Mouse (Mus musculus): ENCODE measurements around the gene Mast3.

Gene Mast3

DNA sequence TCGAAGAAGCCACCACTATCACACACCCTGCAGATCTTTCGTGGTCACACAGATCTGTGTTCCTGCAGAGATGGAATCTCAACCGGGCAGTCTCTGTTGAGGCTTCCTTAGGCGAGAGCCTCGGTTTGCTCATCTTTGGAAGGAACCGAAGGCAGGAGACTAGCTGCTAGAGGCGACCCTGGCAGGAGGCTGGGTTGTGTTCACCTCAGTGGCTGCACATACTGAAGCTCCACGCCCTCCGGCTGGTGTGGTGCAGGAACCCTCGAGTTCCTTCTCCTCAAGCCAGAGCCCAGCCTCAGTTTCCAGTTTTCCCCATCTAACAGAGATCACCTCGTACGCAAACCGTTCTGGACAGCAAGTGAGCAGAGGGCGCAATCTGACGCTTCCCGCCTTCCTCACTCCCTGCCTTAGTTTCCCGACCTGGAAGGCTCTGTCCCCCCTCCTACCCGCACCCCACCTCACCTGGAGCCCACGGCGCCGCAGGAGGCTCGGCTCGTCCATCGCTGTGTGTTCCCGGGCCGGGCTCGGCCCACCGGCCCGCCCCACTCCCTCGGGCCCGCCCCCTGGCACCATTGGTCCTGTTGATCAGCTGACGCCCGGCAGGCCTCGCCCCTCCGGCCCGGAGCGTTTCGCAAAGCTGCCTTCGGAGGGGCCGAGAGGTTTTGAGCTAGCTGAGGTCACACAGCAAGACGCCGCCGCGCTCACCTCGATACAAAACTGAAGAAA lies at the start of gene Mast3:
TSS of gene Mast3 (minus strand) at position 574 of the 726 bp plus-strand sequence.
- DNase-seq (ENCODE audit: low read depth in 2 of 2, low spot score in 2 of 2): peak in 1 of 2 experiments; percentile 47

DNA sequence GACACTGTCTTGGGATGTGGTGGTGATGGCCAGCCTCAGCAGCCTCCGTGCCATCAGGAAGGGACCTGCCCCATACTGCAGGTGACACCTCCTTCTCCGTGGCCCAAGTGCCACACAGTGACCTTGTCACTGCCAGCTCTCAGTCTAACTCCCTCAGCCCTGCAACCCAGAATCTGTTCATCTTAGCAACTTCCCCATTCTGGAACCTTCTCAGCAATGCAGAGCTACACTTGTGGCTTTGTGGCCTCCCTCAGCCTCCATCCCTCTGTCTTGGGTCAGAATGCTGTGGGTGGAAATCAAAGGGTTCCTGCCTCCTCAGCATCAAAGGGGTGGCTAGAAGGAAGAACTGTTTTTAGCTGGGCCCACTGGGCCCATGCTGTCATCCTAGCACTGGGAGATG lies 49.0 kb upstream of the Mast3 start:
- no peak for DNase-seq (ENCODE audit: low read depth in 2 of 2, low spot score in 2 of 2)

DNA sequence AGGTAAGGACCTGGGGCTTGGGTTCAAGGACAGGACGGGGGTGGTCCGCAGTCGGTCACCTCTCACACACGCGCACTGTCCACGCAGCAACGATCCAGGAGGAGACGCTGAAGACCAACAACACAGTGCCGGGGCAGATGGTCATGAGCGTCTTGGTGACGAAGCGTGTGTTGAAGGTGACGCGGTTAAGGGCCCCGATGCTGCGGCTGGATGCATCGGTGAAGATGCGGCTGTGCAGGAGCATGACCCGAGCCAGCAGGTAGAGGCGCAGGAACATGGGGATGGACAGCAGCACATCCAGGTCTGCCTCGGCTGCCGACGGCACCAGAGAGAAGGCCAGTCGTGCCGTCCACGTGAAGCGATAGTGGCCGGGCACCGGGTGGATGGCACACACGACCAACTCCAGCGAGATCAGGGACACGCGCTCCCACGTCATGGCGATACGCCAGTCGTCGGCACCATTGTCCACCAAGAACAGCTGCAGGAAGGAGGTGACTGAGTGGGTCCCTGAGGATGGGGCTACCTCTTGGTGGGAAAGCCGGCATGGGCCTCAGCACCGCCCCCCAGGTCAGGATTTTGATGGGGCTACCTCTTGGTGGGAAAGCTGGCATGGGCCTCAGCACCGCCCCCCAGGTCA lies 47.9 kb upstream of the Mast3 start:
- no peak for DNase-seq (ENCODE audit: low read depth in 2 of 2, low spot score in 2 of 2)

DNA sequence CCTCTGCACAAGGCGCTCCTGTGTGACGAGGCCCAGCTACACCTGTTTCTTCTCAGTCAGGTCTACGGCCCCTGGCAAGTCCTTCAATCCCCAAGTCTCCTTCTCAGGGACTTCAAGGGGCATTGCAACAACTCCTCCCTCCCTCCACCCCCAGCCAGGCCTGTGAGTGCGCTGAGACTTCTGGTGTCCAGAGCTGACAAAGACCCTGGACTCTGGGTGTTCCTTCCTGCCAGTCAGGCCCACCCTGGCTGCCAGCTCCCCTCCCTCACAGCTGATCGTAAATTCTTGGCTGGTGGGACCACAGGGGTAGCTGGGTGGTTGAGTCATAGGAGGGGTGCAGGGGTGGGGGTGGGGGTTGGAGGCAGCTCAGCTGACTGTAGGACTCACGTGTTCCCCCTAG lies 47.0 kb upstream of the Mast3 start:
- no peak for DNase-seq (ENCODE audit: low read depth in 2 of 2, low spot score in 2 of 2)

DNA sequence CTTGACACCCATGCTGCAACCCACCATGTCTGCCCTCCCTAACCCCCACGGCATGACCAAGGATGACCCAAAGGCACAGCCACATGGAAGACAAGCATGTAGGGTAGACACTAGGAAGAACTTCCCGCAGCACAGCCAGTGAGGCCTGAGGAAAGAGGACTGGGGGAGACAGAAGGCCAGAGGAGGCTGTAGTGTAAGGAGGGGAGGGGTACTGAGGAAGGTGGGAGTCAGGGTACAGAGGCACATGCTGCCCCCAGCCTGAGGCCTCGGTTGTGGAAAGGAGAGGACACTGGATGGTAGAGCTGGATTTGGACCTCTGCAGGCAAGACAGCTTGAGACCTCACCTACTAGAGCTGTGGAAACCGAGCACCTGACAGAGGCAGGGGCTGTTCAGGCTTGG lies 46.1 kb upstream of the Mast3 start:
- no peak for DNase-seq (ENCODE audit: low read depth in 2 of 2, low spot score in 2 of 2)

DNA sequence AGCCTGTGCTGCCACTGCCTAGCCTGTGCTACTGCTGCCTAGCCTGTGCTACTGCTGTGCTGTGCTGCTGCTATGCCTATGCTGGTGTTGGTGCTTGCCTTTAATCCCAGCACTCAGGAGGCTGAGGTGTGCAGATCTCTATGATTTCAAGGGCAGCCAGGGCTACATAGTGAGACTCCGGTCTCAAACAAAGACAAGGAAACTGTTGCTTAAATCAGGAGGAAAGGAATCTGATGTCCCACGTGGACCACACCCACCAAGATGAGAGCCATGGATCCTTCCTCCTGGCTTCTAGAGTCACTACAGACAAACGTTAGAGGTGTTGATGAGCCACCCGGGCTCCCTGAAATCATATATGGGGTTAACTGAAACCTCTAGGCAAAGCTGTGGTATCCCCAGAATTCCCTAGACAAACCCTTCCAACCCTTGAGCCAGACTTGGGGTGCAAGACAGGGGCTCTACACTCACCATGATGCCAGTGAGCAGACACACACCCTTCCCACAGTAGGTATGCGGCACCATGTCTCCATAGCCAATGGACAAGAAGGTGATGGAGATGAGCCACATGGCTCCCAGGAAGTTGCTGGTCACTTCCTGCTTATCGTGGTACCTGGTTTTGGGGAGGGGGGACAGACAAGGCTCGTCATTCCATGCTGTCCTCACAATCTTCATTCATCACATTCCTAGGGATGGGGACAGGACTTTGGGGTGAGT lies 45.4 kb upstream of the Mast3 start:
- DNase-seq (ENCODE audit: low read depth in 2 of 2, low spot score in 2 of 2): no peak

DNA sequence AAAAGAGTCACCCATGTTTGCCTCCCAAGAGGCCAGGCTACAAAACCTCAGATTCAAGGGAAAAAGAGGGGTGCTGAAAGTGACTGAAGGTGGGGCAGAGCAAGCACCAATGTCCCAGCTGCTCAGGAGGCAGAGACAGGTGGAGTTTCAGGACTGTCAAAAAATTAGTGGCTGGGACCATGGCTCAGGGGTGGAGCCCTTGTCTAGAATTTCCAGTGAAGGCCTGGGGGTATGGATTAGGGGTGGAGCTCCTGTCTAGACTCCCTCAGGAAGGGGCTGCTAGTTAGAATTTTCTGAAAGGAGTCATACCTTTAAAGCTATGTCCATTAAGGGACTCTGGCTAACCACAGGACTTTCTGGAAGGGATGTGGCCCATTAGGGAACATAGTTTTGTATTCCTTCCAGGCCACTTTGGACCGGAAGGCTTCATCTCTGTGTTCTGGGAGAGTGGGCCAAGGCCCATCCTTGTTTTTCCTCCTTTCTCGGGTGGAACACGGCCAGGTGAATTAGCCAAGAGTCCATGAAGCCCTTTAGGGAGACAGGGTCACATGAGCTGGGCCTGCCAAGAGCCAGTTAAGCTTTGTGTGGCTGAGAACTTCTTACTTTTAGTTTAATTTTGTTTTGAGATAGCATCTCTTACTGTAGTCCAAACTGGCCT lies 44.6 kb upstream of the Mast3 start:
- DNase-seq (ENCODE audit: low read depth in 2 of 2, low spot score in 2 of 2): no peak

DNA sequence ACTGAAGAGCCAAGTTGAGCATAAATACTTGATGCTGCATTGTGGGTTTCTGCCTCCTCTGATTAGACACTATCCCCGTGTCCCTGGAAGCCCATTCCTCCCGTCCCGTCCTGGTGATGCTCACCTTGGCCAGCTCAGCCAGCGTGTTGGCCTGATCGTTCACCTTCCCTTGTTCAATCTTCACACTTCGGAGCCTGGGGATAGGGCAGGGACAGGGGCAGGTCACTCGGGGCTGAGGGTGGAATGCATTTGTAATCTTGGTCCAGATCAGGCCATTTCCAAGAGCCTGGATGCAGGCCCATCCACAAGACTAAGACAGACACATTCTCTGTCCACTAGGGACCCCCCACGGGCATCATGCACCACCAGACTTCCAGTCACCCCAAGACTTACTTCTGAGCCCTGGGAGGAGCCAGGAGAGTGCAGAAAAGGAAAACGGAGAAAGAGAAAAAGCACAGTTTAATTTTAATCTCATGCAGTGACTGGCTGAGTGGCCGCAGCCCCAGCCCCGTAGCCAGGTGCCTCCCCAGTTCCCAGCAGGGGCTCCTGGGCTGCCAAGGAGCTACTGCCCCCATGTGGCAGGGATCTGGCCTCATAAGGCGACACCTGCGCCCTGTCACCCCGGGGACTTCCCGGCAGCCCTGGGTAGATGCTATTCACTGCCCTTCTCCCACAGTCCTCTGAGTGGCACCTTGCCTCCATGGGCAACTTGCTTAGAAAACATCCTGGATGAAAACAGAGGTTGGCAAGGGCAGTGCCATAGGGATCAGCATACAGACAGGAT lies 41.7 kb upstream of the Mast3 start:
- no peak for DNase-seq (ENCODE audit: low read depth in 2 of 2, low spot score in 2 of 2)

DNA sequence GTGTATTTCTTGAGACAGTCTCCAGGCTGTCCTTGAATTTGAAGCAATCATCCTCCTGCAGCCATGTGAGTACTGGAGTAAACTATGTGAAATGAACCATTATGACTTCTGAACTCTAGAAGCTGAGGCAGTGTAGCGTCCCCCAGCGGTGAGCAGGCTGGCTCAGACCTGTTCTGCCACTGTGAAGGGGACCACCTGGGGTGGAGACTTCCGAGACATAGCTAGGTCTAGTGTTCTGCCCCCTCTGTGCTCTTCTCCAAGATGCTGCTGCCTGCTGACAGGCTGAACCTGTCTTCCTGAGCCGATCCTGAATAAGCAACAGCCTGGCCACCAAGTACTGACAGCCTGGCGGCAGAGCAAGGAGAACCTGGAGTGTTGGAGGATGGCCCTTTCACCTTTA lies 40.3 kb upstream of the Mast3 start:
- no peak for DNase-seq (ENCODE audit: low read depth in 2 of 2, low spot score in 2 of 2)

DNA sequence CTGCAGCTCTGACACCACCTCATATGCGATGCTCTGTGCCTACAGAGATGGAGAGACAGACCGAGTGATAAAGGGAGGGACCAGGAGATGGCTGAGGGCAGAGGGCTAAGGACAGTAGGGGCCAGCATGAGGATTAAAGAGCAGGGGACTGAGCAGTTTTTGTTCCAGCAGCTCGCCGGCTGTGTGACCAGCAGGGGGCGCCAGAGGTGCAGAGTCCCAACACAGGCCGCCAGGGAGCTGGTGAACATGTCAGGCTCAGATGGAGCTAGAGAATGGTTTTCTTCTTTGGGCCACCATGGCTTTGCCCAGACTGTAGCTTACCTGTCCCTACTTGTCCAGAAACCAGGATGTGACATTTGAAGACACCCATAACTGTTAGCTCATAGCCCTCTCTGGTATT lies 39.7 kb upstream of the Mast3 start:
- peak; percentile 92 to 94 for DNase-seq (ENCODE audit: low read depth in 2 of 2, low spot score in 2 of 2)

DNA sequence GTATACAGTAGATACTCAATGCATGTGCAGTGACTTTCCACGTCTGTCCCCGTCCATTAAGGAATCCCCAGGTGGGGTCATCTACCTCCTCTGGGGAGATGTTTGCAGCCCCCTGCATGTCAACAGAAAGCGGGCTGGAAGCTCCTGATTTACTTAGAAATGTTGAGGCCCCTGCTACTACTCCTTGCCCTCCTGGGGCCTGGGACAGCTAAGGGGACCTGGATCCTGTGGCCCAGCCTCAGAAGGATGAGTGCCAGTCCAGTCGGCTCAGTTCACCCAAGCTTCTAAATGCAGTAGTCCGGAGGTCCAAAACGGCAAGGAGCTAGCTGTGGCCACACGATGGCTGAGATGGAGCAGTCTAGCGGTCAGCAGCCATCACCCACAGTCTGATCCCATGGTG lies 39.1 kb upstream of the Mast3 start:
- DNase-seq (ENCODE audit: low read depth in 2 of 2, low spot score in 2 of 2): no peak

DNA sequence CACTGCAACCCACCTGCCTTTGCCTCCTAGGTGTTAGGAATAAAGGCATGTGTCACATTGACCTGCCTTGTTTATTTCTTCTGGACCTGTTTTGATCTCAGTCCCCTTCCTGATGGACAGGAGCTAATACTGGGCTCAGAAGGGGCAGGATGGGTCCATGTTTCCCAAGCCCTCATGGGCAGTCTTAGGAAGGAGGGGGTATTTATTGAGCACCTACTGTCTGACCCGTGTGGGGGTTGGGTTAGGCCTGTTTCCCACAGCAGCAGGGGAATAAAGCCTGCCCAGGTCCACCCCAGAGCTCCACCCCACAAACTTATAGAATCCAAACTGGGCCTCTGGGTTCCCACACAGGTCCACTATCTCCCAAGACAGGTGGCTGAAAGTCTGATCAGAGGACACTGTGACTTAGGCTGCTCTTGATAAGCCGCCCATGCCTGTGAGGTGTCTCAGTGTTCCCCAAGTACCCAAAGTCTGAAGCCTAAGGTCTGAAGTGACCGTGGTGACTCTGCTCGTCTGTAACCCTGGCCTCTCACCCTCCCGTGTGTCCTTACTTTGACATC lies 38.4 kb upstream of the Mast3 start:
- no peak for DNase-seq (ENCODE audit: low read depth in 2 of 2, low spot score in 2 of 2)

DNA sequence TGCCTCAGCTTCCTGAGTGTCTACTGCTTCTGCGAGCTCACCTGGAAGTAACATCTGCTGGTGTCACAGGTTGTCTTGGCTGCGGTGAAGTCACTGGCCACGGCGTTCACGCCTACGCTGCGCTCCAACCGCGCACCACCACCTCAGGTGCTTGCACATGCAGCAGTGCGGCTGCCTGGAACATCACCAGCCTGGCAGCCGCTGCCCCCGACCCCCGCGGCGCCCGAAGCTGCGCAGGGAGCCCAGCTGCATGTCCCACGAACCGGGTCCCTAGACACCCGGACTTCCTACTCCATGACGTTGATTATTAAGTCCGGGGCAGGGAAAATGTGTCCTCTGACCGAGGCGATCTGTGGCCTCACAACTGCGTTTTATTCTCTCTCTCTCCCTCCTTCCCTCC lies 37.6 kb upstream of the Mast3 start:
- no peak for DNase-seq (ENCODE audit: low read depth in 2 of 2, low spot score in 2 of 2)

DNA sequence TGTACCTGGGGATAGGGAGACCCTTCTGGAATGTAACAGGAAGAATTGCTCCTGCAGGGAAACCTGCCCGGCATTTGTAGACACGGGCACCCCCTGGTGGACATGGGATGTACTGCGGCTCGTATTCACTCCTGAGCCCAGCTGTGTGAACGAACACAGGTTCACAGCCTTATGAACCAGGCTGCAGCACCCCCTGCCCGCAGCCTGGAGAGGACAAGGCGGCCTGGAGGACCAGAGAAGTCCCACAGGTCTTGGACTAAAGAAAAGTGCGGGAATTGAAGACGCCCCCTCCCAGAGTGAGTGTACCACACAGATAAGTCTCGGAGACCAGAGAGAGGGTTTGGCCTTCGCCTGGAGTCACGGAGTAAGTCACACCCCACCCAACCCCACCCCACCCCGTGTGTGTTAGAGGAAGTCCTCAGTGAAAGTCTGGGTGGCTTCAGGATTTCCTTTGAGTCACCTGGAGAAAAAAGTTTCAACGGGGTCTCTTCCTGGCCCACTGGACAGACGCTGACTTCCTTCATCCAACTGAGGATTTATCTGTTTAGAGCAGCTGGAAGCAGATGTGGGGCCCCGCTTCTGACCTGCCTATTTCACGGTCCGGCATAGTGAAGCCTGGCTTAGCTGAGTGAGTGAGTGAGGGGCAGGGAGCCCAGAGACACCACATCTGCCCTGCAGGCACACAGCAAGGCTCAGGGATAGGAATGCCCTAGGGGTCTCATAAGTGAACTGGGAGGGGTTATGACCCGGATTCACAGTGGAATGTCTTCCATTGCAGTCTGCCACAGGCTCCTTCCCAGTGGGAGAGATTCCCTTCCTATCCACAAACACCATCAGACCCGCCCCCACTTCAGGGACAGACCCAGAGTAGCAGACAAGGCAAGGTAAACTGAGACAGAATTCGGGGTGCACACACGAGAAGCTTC lies 36.6 kb upstream of the Mast3 start:
- peak; percentile 85 to 87 for DNase-seq (ENCODE audit: low read depth in 2 of 2, low spot score in 2 of 2)

DNA sequence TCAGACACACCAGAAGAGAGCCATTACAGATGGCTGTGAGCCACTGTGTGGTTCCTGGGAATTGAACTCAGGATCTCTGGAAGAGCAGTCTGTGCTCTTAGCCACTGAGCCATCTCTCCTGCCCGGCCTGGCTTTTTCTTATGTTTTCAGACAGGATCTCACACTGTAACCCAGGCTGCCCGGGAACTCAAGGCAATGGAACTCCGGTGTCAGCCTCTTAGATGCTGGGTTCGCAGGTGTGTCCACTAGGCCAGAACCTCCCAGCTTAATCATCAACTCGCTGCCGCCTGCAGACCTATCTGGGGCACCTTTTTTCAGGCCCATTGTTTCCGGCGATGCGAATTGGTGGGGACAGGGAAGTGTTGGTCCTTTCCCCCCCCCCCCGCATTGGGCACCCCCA lies 35.7 kb upstream of the Mast3 start:
- no peak for DNase-seq (ENCODE audit: low read depth in 2 of 2, low spot score in 2 of 2)

DNA sequence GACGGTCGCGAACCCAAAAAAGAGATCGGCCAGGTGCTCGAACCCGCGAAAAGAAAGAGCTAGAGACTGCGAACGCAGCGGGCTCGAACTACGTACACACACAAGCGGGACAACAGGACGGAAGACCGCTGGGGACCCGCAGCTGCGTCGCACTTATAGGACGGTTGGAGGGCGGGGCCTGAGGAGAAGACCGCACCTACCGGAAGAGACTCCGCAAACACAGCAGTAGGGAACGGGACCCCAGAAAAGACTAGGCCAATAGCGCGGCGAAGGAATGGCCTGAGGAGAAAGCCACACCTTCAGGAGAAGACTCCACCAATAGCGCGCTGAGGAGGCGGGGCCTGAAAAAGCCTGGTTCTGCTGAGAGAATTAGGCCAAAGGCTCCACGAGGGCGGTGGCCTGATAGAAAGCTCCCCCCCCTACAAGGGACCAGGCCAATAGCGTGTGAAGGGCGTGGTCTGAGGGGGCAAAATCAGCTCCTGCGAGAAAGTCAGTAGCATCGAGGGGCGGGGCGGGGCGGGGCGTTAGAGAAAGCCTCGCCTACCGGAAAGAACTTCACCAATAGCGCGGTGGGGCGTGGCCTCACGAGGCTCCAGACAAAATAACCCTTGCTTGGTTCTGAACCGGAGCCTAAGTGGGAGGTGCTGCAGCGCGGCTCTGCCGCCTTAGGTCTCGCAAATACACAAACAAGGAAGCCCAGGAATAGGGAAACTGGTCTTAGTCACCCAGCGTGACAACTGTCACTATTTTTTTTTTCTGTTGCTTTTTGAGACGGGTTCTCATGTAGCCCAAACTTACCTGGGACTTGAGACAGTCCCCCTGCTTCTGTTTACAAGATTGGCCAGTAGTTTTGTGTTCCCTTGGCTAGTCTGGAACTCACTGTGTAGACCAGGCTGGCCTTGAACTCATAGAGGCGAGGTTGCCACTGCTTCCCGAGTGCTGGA lies 34.8 kb upstream of the Mast3 start, which contains the start of gene Arrdc2:
TSS of gene Arrdc2 (minus strand) at position 313 of the 944 bp plus-strand sequence.
- peak; percentile 94 for DNase-seq (ENCODE audit: low read depth in 2 of 2, low spot score in 2 of 2)

DNA sequence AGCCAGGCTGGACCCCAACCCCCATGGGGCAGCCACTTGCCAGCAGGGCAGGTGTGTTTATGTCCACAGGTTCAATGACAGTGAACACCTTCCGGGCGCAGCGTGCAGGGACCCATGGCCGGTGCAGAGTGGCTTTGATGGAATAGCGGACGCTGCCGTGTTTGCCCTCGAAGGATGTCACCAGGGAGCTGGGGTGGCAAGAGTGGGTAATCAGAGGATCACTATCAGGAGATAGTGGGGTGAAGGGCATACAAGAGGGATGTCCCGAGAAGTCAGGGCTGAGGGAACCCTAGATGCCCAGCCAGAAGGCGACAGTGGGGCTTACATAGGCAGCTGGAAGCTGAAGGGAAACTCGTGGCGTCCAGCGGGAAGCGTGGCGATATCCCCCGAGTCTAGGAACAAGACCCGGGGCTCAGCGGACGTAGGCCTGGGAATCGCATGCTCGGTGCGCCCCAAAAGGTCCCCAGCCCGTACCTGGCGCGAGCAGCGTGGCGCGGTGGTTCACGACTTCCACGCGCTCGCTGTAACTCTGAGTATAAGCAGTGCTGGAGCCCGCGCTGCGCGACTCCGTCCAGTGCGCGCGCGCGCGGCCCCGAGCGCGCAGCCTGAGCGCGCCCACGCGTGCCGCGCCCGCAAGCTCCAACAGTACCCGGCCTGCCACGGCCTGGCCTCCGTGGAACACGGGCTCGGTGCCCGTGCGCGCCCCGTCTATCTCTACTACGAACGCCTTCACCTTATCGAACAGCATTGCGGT lies 34.0 kb upstream of the Mast3 start:
- DNase-seq (ENCODE audit: low read depth in 2 of 2, low spot score in 2 of 2): peak in 1 of 2 experiments; percentile 29

DNA sequence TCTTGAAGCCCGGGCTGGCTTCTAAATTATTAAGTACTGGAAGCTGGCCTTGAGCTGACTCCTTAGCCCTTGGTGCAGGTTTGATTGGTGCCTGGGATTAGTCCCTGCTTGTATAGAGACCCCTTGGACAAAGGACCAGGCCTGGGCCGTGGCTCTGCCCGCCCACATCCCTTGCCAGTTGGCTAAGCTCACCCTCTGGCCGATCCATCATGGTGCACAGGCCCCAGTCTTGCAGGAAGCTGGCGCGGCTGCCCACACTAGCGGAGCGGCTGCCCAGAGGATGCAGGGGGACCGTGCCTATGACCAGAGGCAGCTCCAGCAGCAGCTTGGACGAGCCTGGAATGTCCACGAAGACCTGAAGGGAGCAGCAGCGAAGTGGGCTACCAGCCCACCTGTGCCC lies 31.8 kb upstream of the Mast3 start:
- DNase-seq (ENCODE audit: low read depth in 2 of 2, low spot score in 2 of 2): no peak
